Mouse (Mus musculus) E14TG2a.4 (cell line): ENCODE data around the gene Magi2.

Experiments
- H3K27me3 ChIP-seq: 2 replicates; pipeline ENCODE4 v1.6.1; 2014; ENCODE audit warnings: low read length, control low read depth; ENCODE audit not compliant: insufficient read depth
- H3K36me3 ChIP-seq: 2 replicates; pipeline ENCODE4 v1.6.1; 2014; ENCODE audit warnings: low read length, control low read depth; ENCODE audit not compliant: insufficient read depth
- H3K4me1 ChIP-seq: replicated peaks from 2 replicates; pipeline ENCODE4 v1.6.1; 2014; ENCODE audit warnings: low read depth, low read length, control low read depth
- H3K4me3 ChIP-seq: replicated peaks from 2 replicates; pipeline ENCODE4 v1.5.1; 2014; ENCODE audit warnings: mild to moderate bottlenecking, low read length
- H3K9me3 ChIP-seq: 2 replicates; pipeline ENCODE4 v1.6.1; 2014; ENCODE audit warnings: low read length, control low read depth
- CTCF ChIP-seq: conservative IDR thresholded peaks from 2 replicates; pipeline ENCODE4 v1.5.1; 2014; ENCODE audit warnings: low read length
- NANOG ChIP-seq: IDR thresholded peaks from 2 replicates; pipeline ENCODE4 v1.6.1; 2014; ENCODE audit warnings: borderline replicate concordance, low read length, mixed read lengths
- POU5F1 ChIP-seq: IDR thresholded peaks from 2 replicates; pipeline ENCODE4 v1.6.1; 2014; ENCODE audit warnings: low read length, borderline replicate concordance

Gene Magi2

GRCm38 (mm10) chr5:19745376-19745775 lies 518.5 kb downstream of the Magi2 start:
- no peaks in the 10 kb centered on the region for H3K36me3 ChIP-seq
- no peak overlapping the region for H3K4me3 ChIP-seq
- TF ChIP-seq NANOG = no peak
- no peak for TF ChIP-seq POU5F1

DNA sequence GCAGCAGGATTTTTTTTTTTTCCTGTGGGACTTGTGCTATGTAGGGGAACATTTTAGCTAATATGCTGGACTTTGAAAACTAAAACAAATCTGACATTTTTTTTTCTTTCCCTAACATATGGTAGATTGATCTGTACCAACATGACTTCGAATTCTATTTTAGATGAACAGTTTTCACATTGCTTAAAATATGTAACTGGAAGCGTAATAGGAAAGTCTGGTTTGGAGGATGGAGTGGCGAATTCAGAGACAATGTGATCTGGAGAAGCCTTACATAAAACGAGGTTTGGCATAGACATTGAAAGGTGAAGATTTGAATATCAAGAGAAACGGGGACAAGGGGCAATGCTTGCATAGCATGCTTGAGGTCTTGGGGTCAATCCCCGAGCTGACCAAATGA lies 519.1 kb downstream of the Magi2 start:
- Histone ChIP-seq H3K36me3 (no peaks in the 10 kb centered on the region), H3K4me3 (no peak overlapping the region), H3K4me1 (no peaks in the 10 kb centered on the region), H3K27me3 (no peaks in the 10 kb centered on the region), H3K9me3 (no peaks in the 10 kb centered on the region)
- TF ChIP-seq NANOG = no peak
- no peak for TF ChIP-seq CTCF
- TF ChIP-seq POU5F1 = no peak

More at GRCm38 (mm10) chr5:19745376-19745775, 518.5 kb downstream of the Magi2 start:
- no peaks in the 10 kb centered on the region for H3K9me3 ChIP-seq
- H3K27me3 ChIP-seq = no peaks in the 10 kb centered on the region
- no peaks in the 10 kb centered on the region for H3K4me1 ChIP-seq

- H3K4me3 ChIP-seq = no peak overlapping the region
- H3K36me3 ChIP-seq = no peaks in the 10 kb centered on the region
- no peaks in the 10 kb centered on the region for H3K9me3 ChIP-seq
- H3K4me1 ChIP-seq = no peaks in the 10 kb centered on the region
- no peaks in the 10 kb centered on the region for H3K27me3 ChIP-seq
- no peak for TF ChIP-seq CTCF
- TF ChIP-seq NANOG = no peak
- no peak for TF ChIP-seq POU5F1
These were observed 520.2 kb downstream of the Magi2 start for GRCm38 (mm10) chr5:19746865-19747514.

- Histone ChIP-seq H3K4me1 (no peaks in the 10 kb centered on the region), H3K4me3 (no peak overlapping the region), H3K36me3 (no peaks in the 10 kb centered on the region), H3K27me3 (no peaks in the 10 kb centered on the region), H3K9me3 (no peaks in the 10 kb centered on the region)
- TF ChIP-seq NANOG = no peak
- TF ChIP-seq CTCF = no peak
- TF ChIP-seq POU5F1 = no peak
These were observed 520.8 kb downstream of the Magi2 start for GRCm38 (mm10) chr5:19747631-19748030.

DNA sequence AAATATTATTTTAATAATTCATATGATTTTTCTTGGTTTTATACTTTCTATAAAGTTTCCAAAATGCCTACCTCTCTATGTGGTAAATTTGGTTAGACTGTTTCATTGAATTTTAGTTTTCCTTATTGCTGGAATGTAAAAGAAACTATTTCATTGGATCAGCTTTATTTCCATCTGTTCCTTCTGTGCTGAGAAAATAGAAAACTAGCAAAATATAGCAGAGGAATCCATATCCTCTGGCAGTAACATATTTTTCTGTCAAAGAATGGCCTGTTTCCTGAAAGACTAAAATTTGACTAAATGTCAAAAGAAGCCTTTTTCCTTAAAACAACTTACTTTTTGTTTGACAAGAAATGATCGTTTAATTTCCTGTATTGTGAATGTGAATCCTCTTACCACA lies 552.4 kb downstream of the Magi2 start:
- no peaks in the 10 kb centered on the region for H3K36me3 ChIP-seq
- no peak overlapping the region for H3K4me3 ChIP-seq
- H3K9me3 ChIP-seq = no peaks in the 10 kb centered on the region
- no peak for TF ChIP-seq CTCF
- no peak for TF ChIP-seq NANOG
- no peak for TF ChIP-seq POU5F1
- no peaks in the 10 kb centered on the region for H3K4me1 ChIP-seq
- no peaks in the 10 kb centered on the region for H3K27me3 ChIP-seq

DNA sequence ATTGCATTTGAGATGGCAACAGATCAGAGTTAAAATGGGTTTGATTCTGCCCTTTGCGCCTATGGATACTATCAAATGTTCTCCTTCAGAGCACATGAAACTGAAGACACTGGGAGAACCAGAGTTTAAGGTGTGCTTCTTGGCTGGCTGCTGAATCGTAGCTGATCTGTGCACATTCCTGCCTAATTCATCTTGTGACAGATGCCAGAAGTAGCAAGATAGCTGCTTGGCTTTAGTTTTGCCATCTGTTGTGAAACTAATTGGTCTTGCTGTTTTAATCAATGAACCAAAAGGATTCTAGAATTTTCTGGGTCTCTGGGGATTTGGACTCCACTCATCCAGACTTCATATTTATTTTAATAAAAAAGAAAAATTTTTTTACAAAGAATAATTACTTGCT lies 553.2 kb downstream of the Magi2 start:
- Histone ChIP-seq H3K27me3 (no peaks in the 10 kb centered on the region), H3K4me3 (no peak overlapping the region), H3K36me3 (no peaks in the 10 kb centered on the region), H3K4me1 (no peaks in the 10 kb centered on the region), H3K9me3 (no peaks in the 10 kb centered on the region)
- TF ChIP-seq CTCF (no peak), POU5F1 (no peak), NANOG (no peak)

GRCm38 (mm10) chr5:19785320-19785719 lies 558.5 kb downstream of the Magi2 start:
- no peaks in the 10 kb centered on the region for H3K36me3 ChIP-seq
- H3K27me3 ChIP-seq = no peaks in the 10 kb centered on the region
- H3K9me3 ChIP-seq = no peaks in the 10 kb centered on the region
- H3K4me3 ChIP-seq = no peak overlapping the region
- TF ChIP-seq POU5F1 = no peak
- no peak for TF ChIP-seq NANOG
- TF ChIP-seq CTCF = no peak
- peaks cover 12% of the 10 kb centered on the region for H3K4me1 ChIP-seq

- H3K4me1 ChIP-seq = peaks cover 12% of the 10 kb centered on the region
- TF ChIP-seq CTCF = no peak
- peak; percentile 18; the same call in 1 of the 2 replicates for TF ChIP-seq NANOG
- H3K27me3 ChIP-seq = no peaks in the 10 kb centered on the region
- peaks cover 8% of the 10 kb centered on the region for H3K9me3 ChIP-seq
- no peaks in the 10 kb centered on the region for H3K36me3 ChIP-seq
- no peak overlapping the region for H3K4me3 ChIP-seq
These were observed 560.8 kb downstream of the Magi2 start for GRCm38 (mm10) chr5:19787522-19788144.
